Mouse (Mus musculus) forebrain, embryonic 11.5 days (tissue): ENCODE data around the gene Ubtd2. TPM values are rescaled to one million over a fixed set of nuclear protein-coding genes. Genes with fewer than 3 reads are reported as not detected.

Source experiments
- ATAC-seq: fragments of 200-750 bp; cut with Nextera tagmentation; replicated peaks from 2 replicates; pipeline ENCODE4 v1.8.0; 2017; ENCODE audit warnings: moderate TSS enrichment; ENCODE audit not compliant: low FRiP score
- DNase-seq: peaks from one replicate; pipeline ENCODE4 v3.0.0-alpha.2; 2017; ENCODE audit warnings: low spot score
- H3K27ac ChIP-seq: fragments of 300-500 bp; sonication (generic); 2 replicates; pipeline ENCODE4 v1.5.1; 2014; ENCODE audit warnings: low read depth, low read length
- H3K27me3 ChIP-seq: fragments of 300-500 bp; sonication (generic); 2 replicates; pipeline ENCODE4 v1.6.1; 2014; ENCODE audit warnings: mild to moderate bottlenecking, low read length, mixed read lengths; ENCODE audit not compliant: control insufficient read depth, insufficient read depth
- H3K36me3 ChIP-seq: fragments of 300-500 bp; sonication (generic); 2 replicates; pipeline ENCODE4 v1.6.1; 2014; ENCODE audit warnings: mild to moderate bottlenecking, low read length, moderate library complexity, mixed read lengths; ENCODE audit not compliant: control insufficient read depth, insufficient read depth
- H3K4me1 ChIP-seq: fragments of 300-500 bp; sonication (generic); replicated peaks from 2 replicates; pipeline ENCODE4 v1.6.1; 2014; ENCODE audit warnings: low read length, mixed read lengths; ENCODE audit not compliant: control insufficient read depth, insufficient read depth
- H3K4me2 ChIP-seq: fragments of 300-500 bp; sonication (generic); 2 replicates; pipeline ENCODE4 v1.6.1; 2014; ENCODE audit warnings: low read depth, mild to moderate bottlenecking, low read length, moderate library complexity, mixed read lengths; ENCODE audit not compliant: severe bottlenecking
- H3K4me3 ChIP-seq: fragments of 300-500 bp; sonication (generic); 2 replicates; pipeline ENCODE4 v1.5.1; 2014; ENCODE audit warnings: low read depth, low read length
- H3K9ac ChIP-seq: fragments of 300-500 bp; sonication (generic); 2 replicates; pipeline ENCODE4 v1.6.1; 2014; ENCODE audit warnings: low read length
- H3K9me3 ChIP-seq: fragments of 300-500 bp; sonication (generic); 2 replicates; pipeline ENCODE4 v1.6.1; 2016; ENCODE audit warnings: low read length, mixed read lengths; ENCODE audit not compliant: control insufficient read depth
- WGBS: fragments of 180-500 bp; shearing (Covaris S2); extraction: QIAGEN DNeasy Blood & Tissue Kit; methylation state at CpG from one replicate; pipeline ENCODE4 v1.1.7; 2014; 5-methylcytosine and 5-hydroxymethylcytosine counted together
- polyA plus RNA-seq: library from polyadenylated mRNA; unstranded; fragments of >200 nt; fragmentation: Nextera tagmentation; extraction: Ambion mirVana; gene quantifications from 2 replicates; pipeline ENCODE4 v1.2.1, GENCODE M21; 2014

Ubtd2 gene
- polyA plus RNA-seq, 1 experiment from 2014 or later = 72.2 TPM

DNA sequence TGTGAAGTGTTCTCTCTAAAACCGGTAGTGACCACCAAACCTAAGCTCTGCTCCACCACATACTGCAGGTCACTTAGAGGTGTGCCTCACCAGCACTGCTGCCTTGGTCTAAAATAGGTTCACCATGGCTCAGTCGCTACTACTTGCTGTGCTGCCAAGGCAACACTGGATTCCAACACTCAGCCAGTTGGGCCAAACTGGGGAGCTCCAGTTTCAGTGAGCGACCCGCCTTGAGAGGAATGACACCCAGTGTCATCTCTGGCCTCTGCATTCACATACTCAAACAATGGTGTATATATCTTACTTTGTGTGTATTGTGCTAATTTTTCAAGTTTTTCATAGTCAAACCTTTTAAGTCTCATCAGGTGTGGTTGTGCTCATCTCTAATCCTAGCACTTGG is 63.6 kb downstream of the Ubtd2 start:
- H3K9ac ChIP-seq = no peak overlapping the region
- H3K27me3 ChIP-seq = no peaks in the 10 kb centered on the region
- no peak for ATAC-seq
- no peak for DNase-seq
- no peak overlapping the region for H3K4me3 ChIP-seq
- WGBS = 92% methylated on average over 4 of the region's 4 CpGs
- no peaks in the 10 kb centered on the region; the same call in 1 of the 2 replicates for H3K36me3 ChIP-seq
- no peaks in the 10 kb centered on the region for H3K9me3 ChIP-seq
- H3K4me2 ChIP-seq = no peak overlapping the region
- no peak overlapping the region for H3K27ac ChIP-seq
- no peaks in the 10 kb centered on the region for H3K4me1 ChIP-seq

DNA sequence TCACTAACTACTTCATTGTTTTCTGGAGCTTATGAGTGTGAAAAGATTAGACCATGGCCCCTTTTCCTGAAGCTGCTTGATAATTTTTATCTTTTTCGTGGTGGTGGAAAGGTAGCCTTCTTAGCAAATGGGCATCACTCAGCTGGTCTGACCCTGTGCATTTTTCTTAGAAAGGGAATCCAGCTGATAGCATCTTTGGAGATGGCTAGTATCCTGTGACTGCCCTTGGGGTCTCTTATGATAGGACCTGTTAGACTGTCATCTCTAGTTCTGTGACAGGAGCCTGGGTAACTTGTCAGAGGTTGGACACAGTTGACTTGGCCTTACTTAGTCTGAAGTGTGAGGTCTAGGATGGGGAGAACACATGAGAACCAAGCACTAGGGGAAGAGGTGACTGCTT is 64.2 kb downstream of the Ubtd2 start:
- Histone ChIP-seq H3K4me1 (no peaks in the 10 kb centered on the region), H3K27me3 (no peaks in the 10 kb centered on the region), H3K36me3 (no peaks in the 10 kb centered on the region; the same call in 1 of the 2 replicates), H3K9me3 (no peaks in the 10 kb centered on the region), H3K4me2 (no peak overlapping the region), H3K27ac (no peak overlapping the region), H3K9ac (no peak overlapping the region), H3K4me3 (no peak overlapping the region)
- WGBS = 94% methylated on average over 1 of the region's 1 CpGs
- DNase-seq = no peak
- ATAC-seq = no peak

DNA sequence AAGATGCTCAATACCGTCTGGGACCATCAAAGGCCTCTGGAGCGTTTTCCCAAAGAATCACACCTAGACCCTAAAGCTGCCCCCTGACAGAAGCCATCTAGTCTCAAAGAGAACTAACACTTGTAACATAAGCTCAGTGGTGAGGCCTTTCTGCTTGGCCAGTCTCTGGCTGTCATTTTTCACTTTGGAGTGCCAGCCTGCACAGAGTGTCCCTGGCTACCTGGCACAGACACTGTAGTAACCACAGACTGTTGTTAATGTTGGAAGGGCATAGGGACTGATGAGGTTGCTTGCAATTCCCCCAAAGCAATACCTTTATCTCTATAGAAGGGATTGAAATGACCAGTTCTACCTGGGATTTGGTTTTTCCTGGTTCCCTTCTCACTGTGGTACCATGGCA is 66.1 kb downstream of the Ubtd2 start:
- H3K27ac ChIP-seq = no peak overlapping the region
- DNase-seq = no peak
- no peaks in the 10 kb centered on the region for H3K4me1 ChIP-seq
- no peak overlapping the region for H3K9ac ChIP-seq
- no peaks in the 10 kb centered on the region for H3K9me3 ChIP-seq
- H3K4me2 ChIP-seq = no peak overlapping the region
- no peaks in the 10 kb centered on the region; the same call in 1 of the 2 replicates for H3K36me3 ChIP-seq
- H3K4me3 ChIP-seq = no peak overlapping the region
- 87% methylated on average over 2 of the region's 2 CpGs for WGBS
- no peaks in the 10 kb centered on the region for H3K27me3 ChIP-seq
- no peak for ATAC-seq

DNA sequence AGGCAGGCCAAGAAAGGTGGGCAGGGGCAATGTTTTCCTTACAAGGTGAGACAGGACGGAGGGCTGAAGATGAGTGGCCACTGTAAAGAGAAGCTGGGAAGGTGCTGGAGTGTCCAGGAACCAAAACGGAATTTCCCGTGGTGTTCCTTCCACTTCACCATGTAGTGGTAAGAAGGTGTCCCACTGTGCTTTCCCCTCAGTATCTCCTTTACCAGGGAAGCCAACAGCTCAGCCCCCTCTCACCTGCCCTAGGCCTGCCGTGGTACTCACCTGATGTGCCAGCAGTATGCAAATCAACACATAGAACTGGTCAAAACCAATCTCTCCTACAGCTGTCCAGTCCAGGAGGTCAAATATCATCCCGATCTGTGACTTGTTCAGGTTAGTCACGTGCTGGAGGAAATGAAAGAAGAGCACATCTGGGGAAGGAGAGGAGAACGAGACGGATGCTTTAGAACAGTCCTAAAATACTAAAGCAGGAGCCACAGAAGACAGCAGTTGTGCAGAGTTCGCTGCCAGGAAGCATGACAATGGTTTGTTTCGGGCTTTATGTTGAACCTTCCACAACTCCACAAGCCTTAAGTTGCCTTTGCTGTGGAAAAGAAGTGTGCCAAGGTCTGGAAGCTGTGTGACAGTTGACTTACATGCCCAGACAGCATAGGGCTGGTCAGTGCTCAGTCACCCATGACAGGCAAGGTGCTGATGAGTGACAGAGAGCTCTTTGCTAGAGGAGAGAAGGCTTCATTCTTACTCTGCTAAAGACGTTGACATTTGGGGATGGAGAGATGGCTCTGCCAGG is 69.2 kb downstream of the Ubtd2 start:
- no peaks in the 10 kb centered on the region for H3K4me1 ChIP-seq
- 85% methylated on average over 11 of the region's 11 CpGs for WGBS
- no peak overlapping the region for H3K4me3 ChIP-seq
- H3K36me3 ChIP-seq = no peaks in the 10 kb centered on the region
- ATAC-seq (no peak), DNase-seq (peak; percentile 44)
- H3K9ac ChIP-seq = no peak overlapping the region
- no peak overlapping the region for H3K27ac ChIP-seq
- H3K27me3 ChIP-seq = no peaks in the 10 kb centered on the region
- H3K4me2 ChIP-seq = no peak overlapping the region
- H3K9me3 ChIP-seq = no peaks in the 10 kb centered on the region

DNA sequence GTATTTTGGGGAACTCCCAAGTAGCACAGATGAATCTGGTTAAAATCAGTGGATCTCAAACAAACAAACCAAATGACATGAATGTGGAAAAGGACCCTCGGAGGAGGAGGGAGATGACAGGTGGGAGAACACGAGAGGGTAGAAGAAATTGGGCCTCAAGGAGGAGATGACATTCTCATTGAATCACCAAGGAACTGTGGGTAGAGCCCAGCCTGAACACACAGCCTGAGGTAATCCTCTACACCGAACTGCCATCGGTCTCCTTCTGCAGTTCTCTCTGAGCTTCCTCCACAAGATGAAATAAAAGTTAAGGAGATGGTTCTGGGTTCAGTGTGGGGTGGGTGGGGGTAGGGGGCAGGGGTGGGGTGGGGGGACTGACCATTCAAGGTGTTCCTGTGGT is 71.8 kb downstream of the Ubtd2 start:
- H3K9me3 ChIP-seq = no peaks in the 10 kb centered on the region
- peak; percentile 30 for DNase-seq
- no peak overlapping the region for H3K4me3 ChIP-seq
- H3K36me3 ChIP-seq = no peaks in the 10 kb centered on the region
- ATAC-seq = no peak
- no peak overlapping the region for H3K9ac ChIP-seq
- 93% methylated on average over 4 of the region's 4 CpGs for WGBS
- no peaks in the 10 kb centered on the region for H3K27me3 ChIP-seq
- no peak overlapping the region for H3K4me2 ChIP-seq
- no peak overlapping the region for H3K27ac ChIP-seq
- 0 out of 2 replicates have a peak, but pooled peaks cover 2% of the 10 kb centered on the region for H3K4me1 ChIP-seq

DNA sequence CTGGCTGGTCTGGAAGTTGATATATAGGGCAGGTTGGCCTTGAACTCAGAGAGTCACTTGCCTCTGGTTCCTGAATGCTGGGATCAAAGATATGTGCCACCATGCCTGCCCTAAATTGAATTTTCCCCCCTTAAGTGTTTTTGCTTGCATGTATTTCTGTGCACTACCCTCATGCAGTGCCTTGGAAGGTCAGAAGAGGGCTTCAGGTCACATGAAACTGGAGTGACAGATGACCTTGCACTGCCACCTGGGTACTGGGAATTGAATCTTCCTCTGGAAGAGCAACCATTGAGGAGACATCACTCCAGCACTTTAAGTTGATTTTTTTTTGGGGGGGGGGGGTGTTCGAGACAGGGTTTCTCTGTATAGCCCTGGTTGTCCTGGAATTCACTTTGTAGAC is 75.0 kb downstream of the Ubtd2 start:
- H3K9me3 ChIP-seq = no peaks in the 10 kb centered on the region
- no peak for ATAC-seq
- H3K4me3 ChIP-seq = no peak overlapping the region
- H3K4me2 ChIP-seq = no peak overlapping the region
- DNase-seq = peak; percentile 44
- H3K9ac ChIP-seq = no peak overlapping the region
- peaks cover 8% of the 10 kb centered on the region; the same call in 1 of the 2 replicates for H3K4me1 ChIP-seq
- no peaks in the 10 kb centered on the region for H3K36me3 ChIP-seq
- no peak overlapping the region for H3K27ac ChIP-seq
- H3K27me3 ChIP-seq = peaks cover 8% of the 10 kb centered on the region; the same call in 1 of the 2 replicates
- WGBS = 67% methylated on average over 1 of the region's 1 CpGs

DNA sequence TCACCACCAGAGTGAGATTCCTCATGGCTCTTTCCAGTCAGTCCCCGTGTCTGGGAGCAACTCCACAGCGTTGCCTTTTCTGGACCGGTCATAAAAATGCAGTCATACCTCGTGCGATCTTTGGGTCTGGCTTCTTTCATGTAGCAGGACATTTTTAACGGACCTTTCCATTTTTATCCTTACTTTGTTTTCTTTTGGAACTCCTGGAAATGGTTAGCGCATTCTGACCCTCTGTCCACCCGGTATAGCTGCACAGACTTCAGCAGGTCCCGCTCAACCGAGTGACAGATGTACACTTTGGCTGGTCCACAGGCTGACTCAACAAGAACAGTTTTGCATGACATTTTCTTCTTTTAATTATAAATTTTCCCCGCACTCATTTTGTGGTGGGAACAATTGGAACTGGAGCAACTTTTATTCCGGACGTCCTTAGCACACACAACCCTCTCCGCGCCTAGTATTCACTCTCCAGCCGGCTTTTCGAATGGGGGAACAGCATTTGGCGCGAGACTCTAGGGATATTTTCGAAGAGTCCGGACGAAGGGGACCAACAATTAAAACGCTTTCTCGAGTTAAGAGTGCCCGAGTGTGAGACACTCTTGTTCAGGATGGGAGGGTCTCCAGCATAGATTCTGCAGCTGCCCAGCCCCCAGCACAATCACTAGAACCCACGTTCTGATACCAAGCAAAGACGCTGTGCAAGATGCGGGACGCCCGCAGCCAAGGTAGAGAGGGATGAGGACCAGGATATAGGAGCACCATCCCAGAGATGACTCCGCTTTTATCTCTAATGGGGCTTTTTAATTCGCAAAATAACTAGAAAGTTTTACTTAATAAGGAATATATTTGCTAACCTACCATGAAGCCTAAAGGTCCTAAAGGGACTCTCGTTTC is 76.9 kb downstream of the Ubtd2 start, which contains the start of gene Efcab9:
TSS of gene Efcab9 (minus strand) at position 211 of the 894 bp plus-strand sequence.
- H3K9ac ChIP-seq = peak within 1 kb of the TSS; percentile 67
- H3K27me3 ChIP-seq = peaks cover 8% of the 10 kb centered on the region; the same call in 1 of the 2 replicates
- ATAC-seq = no peak
- no peaks in the 10 kb centered on the region for H3K36me3 ChIP-seq
- H3K4me3 ChIP-seq = peak within 1 kb of the TSS; percentile 55
- H3K4me2 ChIP-seq = peak within 1 kb of the TSS; percentile 97
- peaks cover 8% of the 10 kb centered on the region; the same call in 1 of the 2 replicates for H3K4me1 ChIP-seq
- no peaks in the 10 kb centered on the region for H3K9me3 ChIP-seq
- WGBS = 9% methylated on average over 33 of the region's 33 CpGs
- DNase-seq = peak; percentile 57
- H3K27ac ChIP-seq = no peak within 1 kb of the TSS

DNA sequence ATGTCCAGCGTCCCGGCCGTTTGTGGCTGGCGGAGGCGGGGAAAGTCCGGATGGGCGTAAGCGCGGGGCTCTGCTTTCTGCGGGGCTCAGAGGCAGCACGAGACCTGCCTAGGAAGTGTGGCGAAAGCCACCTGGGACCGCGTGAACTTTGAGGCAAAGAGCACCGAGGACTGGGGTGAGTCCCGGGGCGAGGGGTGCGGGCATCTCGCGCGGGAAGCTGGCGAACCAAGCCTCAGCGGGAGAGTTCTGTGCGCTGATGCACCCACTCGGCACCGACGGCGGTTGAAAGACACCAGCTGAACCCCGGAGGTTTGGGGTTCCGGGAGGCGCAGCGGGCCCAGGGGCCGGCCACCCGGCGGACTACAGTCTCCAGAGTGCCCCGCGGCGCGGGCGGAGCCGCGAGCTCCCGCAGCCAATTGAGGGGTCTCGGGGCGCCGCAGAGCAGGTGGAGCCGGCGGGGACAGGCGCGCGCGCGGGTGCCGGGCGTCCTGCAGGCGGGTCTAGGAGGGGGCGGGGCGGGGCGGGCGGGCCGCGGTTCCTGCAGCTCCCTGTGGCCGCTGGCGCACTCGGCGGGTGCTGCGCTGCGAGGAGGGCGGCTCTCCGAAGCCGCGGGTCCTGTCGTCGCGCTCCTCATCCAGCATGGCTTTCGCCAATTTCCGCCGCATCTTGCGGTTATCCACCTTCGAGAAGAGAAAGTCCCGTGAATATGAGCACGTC is 77.8 kb downstream of the Ubtd2 start, which contains the start of gene Stk10:
TSS of gene Stk10 (plus strand) at position 541 of the 717 bp plus-strand sequence.
- DNase-seq (peak; percentile 94), ATAC-seq (peak; percentile 93)
- WGBS = under 1% methylated on average over 66 of the region's 82 CpGs
- Histone ChIP-seq H3K4me1 (peaks cover 8% of the 10 kb centered on the region; the same call in 1 of the 2 replicates), H3K4me3 (peak within 1 kb of the TSS; percentile 55), H3K27me3 (peaks cover 8% of the 10 kb centered on the region; the same call in 1 of the 2 replicates), H3K4me2 (peak within 1 kb of the TSS; percentile 97), H3K9me3 (no peaks in the 10 kb centered on the region), H3K36me3 (no peaks in the 10 kb centered on the region), H3K9ac (peak within 1 kb of the TSS; percentile 67), H3K27ac (no peak within 1 kb of the TSS)
